Mouse (Mus musculus): ENCODE measurements at regions not wholly inside any gene's neighbourhood (a gene's known extent, or its start where the extent isn't known, plus 50 kb on each side); places are given as distances from the start of the nearest gene placed in this dataset.
A peak's percentile ranks its signal among the peaks of the same experiment; 100 is the strongest.

- DNase-seq (ENCODE audit: low spot score) = no peak
Observed at GRCm38 (mm10) chr1:120883632-120884031, 281.4 kb downstream of the En1 start.

- DNase-seq (ENCODE audit: low spot score) = no peak
Observed at GRCm38 (mm10) chr1:120910801-120911200, 308.6 kb downstream of the En1 start.

- DNase-seq (ENCODE audit: low spot score) = no peak
Observed at GRCm38 (mm10) chr1:120911962-120912670, 309.9 kb downstream of the En1 start.

GRCm38 (mm10) chr1:120921540-120921939 lies 319.3 kb downstream of the En1 start:
- peak; percentile 59 for DNase-seq (ENCODE audit: low spot score)

GRCm38 (mm10) chr1:120925271-120925670 lies 323.1 kb downstream of the En1 start:
- DNase-seq (ENCODE audit: low spot score) = no peak

GRCm38 (mm10) chr1:120930141-120930540 lies 327.9 kb downstream of the En1 start:
- DNase-seq (ENCODE audit: low spot score) = no peak

- no peak for DNase-seq (ENCODE audit: low spot score)
Observed at GRCm38 (mm10) chr1:120935321-120935720, 333.1 kb downstream of the En1 start.

GRCm38 (mm10) chr1:120943711-120944110 lies 341.5 kb downstream of the En1 start:
- DNase-seq (ENCODE audit: low spot score) = no peak

GRCm38 (mm10) chr1:120946349-120946748 lies 344.1 kb downstream of the En1 start:
- DNase-seq (ENCODE audit: low spot score) = no peak

GRCm38 (mm10) chr1:120961235-120961634 lies 359.0 kb downstream of the En1 start:
- no peak for DNase-seq (ENCODE audit: low spot score)

GRCm38 (mm10) chr1:120961984-120962383 lies 359.8 kb downstream of the En1 start:
- DNase-seq (ENCODE audit: low spot score) = no peak

- DNase-seq (ENCODE audit: low spot score) = no peak
Observed at GRCm38 (mm10) chr1:120963477-120964178, 361.4 kb downstream of the En1 start.

GRCm38 (mm10) chr1:120964179-120964517 lies 361.9 kb downstream of the En1 start:
- no peak for DNase-seq (ENCODE audit: low spot score)

- no peak for DNase-seq (ENCODE audit: low spot score)
Observed at GRCm38 (mm10) chr1:120966132-120966531, 363.9 kb downstream of the En1 start.

- peak; percentile 19 for DNase-seq (ENCODE audit: low spot score)
Observed at GRCm38 (mm10) chr1:120974661-120975060, 357.7 kb downstream of the Insig2 start.

- no peak for DNase-seq (ENCODE audit: low spot score)
Observed at GRCm38 (mm10) chr1:121004535-121004934, 327.9 kb downstream of the Insig2 start.

GRCm38 (mm10) chr1:121005198-121005597 lies 327.2 kb downstream of the Insig2 start:
- peak; percentile 7 for DNase-seq (ENCODE audit: low spot score)

GRCm38 (mm10) chr1:121012126-121012525 lies 320.3 kb downstream of the Insig2 start:
- no peak for DNase-seq (ENCODE audit: low spot score)

- peak; percentile 22 for DNase-seq (ENCODE audit: low spot score)
Observed at GRCm38 (mm10) chr1:121013839-121014503, 318.4 kb downstream of the Insig2 start.

- DNase-seq (ENCODE audit: low spot score) = no peak
Observed at GRCm38 (mm10) chr1:121029375-121029774, 303.0 kb downstream of the Insig2 start.

GRCm38 (mm10) chr1:121034761-121035393 lies 297.5 kb downstream of the Insig2 start:
- no peak for DNase-seq (ENCODE audit: low spot score)

GRCm38 (mm10) chr1:121046581-121046980 lies 285.8 kb downstream of the Insig2 start:
- DNase-seq (ENCODE audit: low spot score) = no peak
